Mouse (Mus musculus) left cerebral cortex, adult 2 months (tissue): ENCODE measurements at regions not wholly inside any gene's neighbourhood (a gene's known extent, or its start where the extent isn't known, plus 50 kb on each side); places are given as distances from the start of the nearest gene placed in this dataset.
A peak's percentile ranks its signal among the peaks of the same experiment; 100 is the strongest.

Experiments
- DNase-seq, 2 experiments: peaks; one replicate each; pipeline ENCODE4 v3.0.0; 2021 to 2022; ENCODE audit warnings: low spot score in 2 of 2, mixed read lengths in 1 of 2; ENCODE audit errors: extremely low spot score in 1 of 2
- H3K27ac ChIP-seq: fragments of 200-600 bp; 2 replicates; pipeline ENCODE4 v1.8.1; 2022
- H3K4me3 ChIP-seq: fragments of 200-600 bp; 2 replicates; pipeline ENCODE4 v1.8.1; 2022
- CTCF ChIP-seq: fragments of 200-600 bp; IDR thresholded peaks from 2 replicates; pipeline ENCODE4 v1.8.1; 2022; ENCODE audit warnings: antibody characterized with exemption, mild to moderate bottlenecking, moderate library complexity
- intact Hi-C: fragments of 180-260 bp; cut with DNase I; formaldehyde crosslinking; loops from one replicate; pipeline ENCODE4 v1.15.1; 2025

GRCm38 (mm10) chr5:98108394-98108793 lies 58.6 kb upstream of the Prdm8 start:
- no peak overlapping the region for H3K27ac ChIP-seq
- TF ChIP-seq CTCF: no peak
- DNase-seq: no peak
- intact Hi-C loops: no loop called here
- no peak overlapping the region for H3K4me3 ChIP-seq

- Histone ChIP-seq H3K27ac (no peak overlapping the region), H3K4me3 (no peak overlapping the region)
- intact Hi-C loops: no loop called here
- TF ChIP-seq CTCF: no peak
- peak in 1 of 2 experiments; percentile 14 for DNase-seq
Observed at GRCm38 (mm10) chr5:98106261-98106660, 60.7 kb upstream of the Prdm8 start.

GRCm38 (mm10) chr5:98083409-98083808 lies 52.6 kb upstream of the Antxr2 start:
- TF ChIP-seq CTCF: no peak
- DNase-seq: no peak

DNA sequence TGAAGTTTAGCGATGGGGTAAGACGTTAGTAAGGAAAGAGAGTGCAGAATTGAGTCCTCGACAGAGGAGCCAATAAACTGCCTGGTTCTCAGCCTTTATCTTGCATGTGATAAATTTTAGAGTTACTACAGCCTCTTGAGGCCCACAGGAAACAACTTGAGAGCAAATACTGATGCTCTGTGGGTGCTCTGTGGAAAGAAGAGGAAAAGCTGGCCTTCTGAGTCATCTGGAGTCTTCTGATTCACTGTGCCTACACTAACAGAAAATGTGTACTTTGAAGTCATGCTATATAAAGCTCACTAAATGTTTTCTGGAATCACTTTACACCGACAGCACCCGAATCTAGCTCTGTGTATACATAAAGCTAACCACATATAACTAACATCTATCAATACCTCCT lies 50.4 kb upstream of the Antxr2 start:
- no peak overlapping the region for H3K27ac ChIP-seq
- DNase-seq: no peak
- H3K4me3 ChIP-seq: no peak overlapping the region
- intact Hi-C loops: no loop called here
- TF ChIP-seq CTCF: no peak

More at GRCm38 (mm10) chr5:98083409-98083808, 52.6 kb upstream of the Antxr2 start:
- H3K27ac ChIP-seq: no peak overlapping the region
- intact Hi-C loops: no loop called here
- H3K4me3 ChIP-seq: no peak overlapping the region
